In the genomic region with DNA sequence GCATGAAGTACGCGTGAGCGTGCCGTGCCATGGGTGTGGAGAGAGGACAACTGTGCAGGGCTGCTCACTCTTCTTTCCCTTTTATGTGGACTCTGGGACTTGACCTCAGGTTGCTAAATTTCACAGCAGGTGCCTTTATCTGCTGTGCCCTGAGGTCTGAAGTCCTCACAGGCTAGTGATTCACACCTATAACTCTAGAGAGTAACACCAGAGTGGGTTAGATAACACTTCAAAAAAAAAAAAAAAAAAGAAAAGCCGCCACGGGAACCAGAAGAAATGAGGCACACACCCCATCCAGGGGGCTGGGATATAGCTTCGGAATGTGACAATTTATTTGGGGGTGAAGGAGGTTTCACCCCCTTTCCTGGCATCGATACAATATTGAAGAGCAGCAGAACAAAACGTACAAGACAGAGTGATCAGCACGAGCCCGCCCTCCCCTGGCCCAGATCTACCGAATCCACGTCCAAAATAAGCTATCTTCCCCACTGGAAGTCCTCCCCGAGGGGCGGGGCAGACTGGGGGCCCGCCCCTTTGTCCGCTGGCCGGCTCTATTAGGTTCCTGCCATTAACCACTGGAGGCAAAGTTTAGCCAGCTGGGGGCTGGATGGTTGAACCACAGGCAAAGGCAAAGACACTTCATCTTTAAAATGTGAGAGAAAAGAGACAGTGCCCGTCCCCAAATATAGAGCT, we compare ENCODE assay signal across 9 mouse cellular contexts. TPM values are rescaled to one million over a fixed set of nuclear protein-coding genes. Genes with fewer than 3 reads are reported as not detected.
A peak's percentile ranks its signal among the peaks of the same experiment; 100 is the strongest.
DNase-seq lines count a peak whose midpoint lies in the region; ATAC-seq and TF ChIP-seq lines count a peak whose summit lies in the region.
"Had no signal": no experiment of that assay in that cellular context is flagged by ENCODE, and none has a peak within 500 bp of the region (broad histone marks: within the 10 kb centered on the region; RNA-seq: fewer than 3 reads in every experiment).

No protein-coding gene starts in this region.

- DNase-seq in left cerebral cortex, adult 2 months (ENCODE audit: extremely low spot score in 1 of 2, low spot score in 2 of 2) = peak; percentile 35 to 41
- no peak for DNase-seq in left cerebral cortex, adult 11 months (ENCODE audit: low spot score)
- peak; percentile 50 for DNase-seq in cerebellum, adult 9-10 months
- peak; percentile 53 for DNase-seq in heart, adult 8-10 months (ENCODE audit: low spot score)
- DNase-seq in lung, postnatal 10 days = peak; percentile 85
- DNase-seq in left cerebral cortex, postnatal 4 days = no peak
- DNase-seq in hindbrain, embryonic 10.5 days (ENCODE audit: low spot score) = no peak

- peaks cover 41% of the 10 kb centered on the region for H3K4me1 ChIP-seq in hindbrain, embryonic 10.5 days (replicated peaks)
- H3K4me1 ChIP-seq in midbrain, embryonic 13.5 days (replicated peaks) = peaks cover 54% of the 10 kb centered on the region

- no peaks in the 10 kb centered on the region for H3K9me3 ChIP-seq in hindbrain, embryonic 10.5 days
- no peaks in the 10 kb centered on the region for H3K9me3 ChIP-seq in midbrain, embryonic 13.5 days
- H3K9me3 ChIP-seq: lung, embryonic 15.5 days had no signal

- no peak overlapping the region for H3K4me3 ChIP-seq in left cerebral cortex, adult 2 months
- no peak overlapping the region for H3K4me3 ChIP-seq in hindbrain, embryonic 10.5 days
- no peak overlapping the region for H3K4me3 ChIP-seq in midbrain, embryonic 13.5 days (replicated peaks)
- H3K4me3 ChIP-seq: lung, embryonic 15.5 days had no signal

- WGBS in hindbrain, embryonic 10.5 days = 79% methylated on average over 19 of the region's 19 CpGs
- 75% methylated on average over 19 of the region's 19 CpGs for WGBS in midbrain, embryonic 13.5 days

- no peak for ATAC-seq in midbrain, embryonic 13.5 days

- no peaks in the 10 kb centered on the region for H3K27me3 ChIP-seq in hindbrain, embryonic 10.5 days (ENCODE audit: insufficient read depth, poor library complexity, severe bottlenecking)
- H3K27me3 ChIP-seq in midbrain, embryonic 13.5 days = no peaks in the 10 kb centered on the region
- H3K27me3 ChIP-seq: lung, embryonic 15.5 days had no signal

- H3K36me3 ChIP-seq in hindbrain, embryonic 10.5 days = peaks cover 56% of the 10 kb centered on the region
- peaks cover 50% of the 10 kb centered on the region for H3K36me3 ChIP-seq in midbrain, embryonic 13.5 days

- H3K27ac ChIP-seq in left cerebral cortex, adult 2 months = no peak overlapping the region
- no peak overlapping the region for H3K27ac ChIP-seq in hindbrain, embryonic 10.5 days
- no peak overlapping the region for H3K27ac ChIP-seq in midbrain, embryonic 13.5 days
- H3K27ac ChIP-seq: lung, embryonic 15.5 days had no signal

- TF ChIP-seq CTCF in left cerebral cortex, adult 2 months (IDR thresholded peaks at IDR 0.05) = no peak

- no peak overlapping the region for H3K4me2 ChIP-seq in midbrain, embryonic 13.5 days (replicated peaks)
- H3K4me2 ChIP-seq: lung, embryonic 15.5 days had no signal

- intact Hi-C loops in left cerebral cortex, adult 2 months (cut with DNase I) = no loop called here
- intact Hi-C loops in left cerebral cortex, postnatal 4 days (cut with DNase I) = loop anchor here (10.0 kb wide), 1 partner anchor 91 kb away; no protein-coding TSS in a partner anchor

- no peak overlapping the region for H3K9ac ChIP-seq in midbrain, embryonic 13.5 days (replicated peaks)
- H3K9ac ChIP-seq: lung, embryonic 15.5 days had no signal

RNA-seq across cellular contexts. Expression of a gene that starts 10.3 kb away (rescaled TPM):
- total RNA-seq in left cerebral cortex, adult 2 months (2021) = 10 to 100 TPM in 1 of 2 experiments, 1 to 10 TPM in 1; 9.7 to 19.7 TPM
- under 1 TPM in 3 of 4 experiments, not detected in 1; 0.33 to 0.69 (median 0.47) TPM for total RNA-seq in heart, adult 8-10 months (2022)
- 10 to 100 TPM in 1 of 2 experiments, 1 to 10 TPM in 1; 6.6 to 14.9 TPM for total RNA-seq in left cerebral cortex, postnatal 4 days (2021)
- 0.14 and 0.17 TPM in 2 replicates for polyA plus RNA-seq in hindbrain, embryonic 10.5 days (2016; fragmentation: Nextera tagmentation; extraction: Ambion mirVana)
- 0.58 and 1.2 TPM in 2 replicates for polyA plus RNA-seq in midbrain, embryonic 13.5 days (2015; fragmentation: Nextera tagmentation; extraction: Ambion mirVana)

RNA-seq across cellular contexts. Expression of a gene that starts 10.8 kb away (rescaled TPM):
- 100 to 1,000 TPM; 370 to 387 TPM for total RNA-seq in left cerebral cortex, adult 2 months (2021)
- 10 to 100 TPM; 15.5 to 20.3 (median 18.9) TPM for total RNA-seq in heart, adult 8-10 months (2022)
- 100 to 1,000 TPM; 105 to 125 TPM for total RNA-seq in left cerebral cortex, postnatal 4 days (2021)
- 20.7 and 26.1 TPM in 2 replicates for polyA plus RNA-seq in hindbrain, embryonic 10.5 days (2016; fragmentation: Nextera tagmentation; extraction: Ambion mirVana)
- 53.9 and 61.4 TPM in 2 replicates for polyA plus RNA-seq in midbrain, embryonic 13.5 days (2015; fragmentation: Nextera tagmentation; extraction: Ambion mirVana)

RNA-seq across cellular contexts. Expression of a gene that starts 19.2 kb away (rescaled TPM):
- total RNA-seq in left cerebral cortex, adult 2 months (2021) = 100 to 1,000 TPM; 800 to 813 TPM
- total RNA-seq in heart, adult 8-10 months (2022) = 1 to 10 TPM; 1.3 to 2.0 (median 1.8) TPM
- total RNA-seq in left cerebral cortex, postnatal 4 days (2021) = 100 to 1,000 TPM; 240 to 277 TPM
- 2.2 and 4.6 TPM in 2 replicates for polyA plus RNA-seq in hindbrain, embryonic 10.5 days (2016; fragmentation: Nextera tagmentation; extraction: Ambion mirVana)
- polyA plus RNA-seq in midbrain, embryonic 13.5 days (2015; fragmentation: Nextera tagmentation; extraction: Ambion mirVana) = 18.1 and 18.6 TPM in 2 replicates

RNA-seq across cellular contexts. Expression of a gene that starts 46.1 kb away (rescaled TPM):
- 10 to 100 TPM; 53.2 to 54.1 TPM for total RNA-seq in left cerebral cortex, adult 2 months (2021)
- 10 to 100 TPM; 21.0 to 25.3 (median 21.7) TPM for total RNA-seq in heart, adult 8-10 months (2022)
- 10 to 100 TPM; 30.4 to 34.4 TPM for total RNA-seq in left cerebral cortex, postnatal 4 days (2021)
- 68.0 and 83.0 TPM in 2 replicates for polyA plus RNA-seq in hindbrain, embryonic 10.5 days (2016; fragmentation: Nextera tagmentation; extraction: Ambion mirVana)
- polyA plus RNA-seq in midbrain, embryonic 13.5 days (2015; fragmentation: Nextera tagmentation; extraction: Ambion mirVana) = 84.8 and 91.6 TPM in 2 replicates

Comparison
In these comparisons a context has a peak if more than half of its experiments do, and no peak if none do; other contexts are left out.
1. DNase-seq: peak in left cerebral cortex, adult 2 months (2 of 2), cerebellum, adult 9-10 months (single experiment), heart, adult 8-10 months (single experiment) and lung, postnatal 10 days (single experiment); none in left cerebral cortex, adult 11 months (single experiment), left cerebral cortex, postnatal 4 days (single experiment) and hindbrain, embryonic 10.5 days (single experiment).
2. RNA of a gene that starts 10.3 kb away (total RNA-seq): 9.7 to 19.7 TPM in left cerebral cortex, adult 2 months and 6.6 to 14.9 TPM in left cerebral cortex, postnatal 4 days; 0.33 to 0.69 TPM in heart, adult 8-10 months; every median in the first group is over 4 times any median in the second.
3. RNA of a gene that starts 10.8 kb away (total RNA-seq): 370 to 387 TPM in left cerebral cortex, adult 2 months and 105 to 125 TPM in left cerebral cortex, postnatal 4 days; 15.5 to 20.3 TPM in heart, adult 8-10 months; every median in the first group is over 4 times any median in the second.
4. RNA of a gene that starts 19.2 kb away (total RNA-seq): 800 to 813 TPM in left cerebral cortex, adult 2 months and 240 to 277 TPM in left cerebral cortex, postnatal 4 days; 1.3 to 2.0 TPM in heart, adult 8-10 months; every median in the first group is over 10 times any median in the second.